Mouse (Mus musculus) heart, postnatal 4 days (tissue): ENCODE measurements around the gene Col6a6. TPM values are rescaled to one million over a fixed set of nuclear protein-coding genes. Genes with fewer than 3 reads are reported as not detected.

Experiments
- DNase-seq: peaks from one replicate; pipeline ENCODE4 v3.0.0; 2021
- total RNA-seq, 2 experiments: library from RNA; stranded (reverse); gene quantifications; 2 replicates each; pipeline ENCODE4 v1.2.3; 2021

Gene Col6a6
- total RNA-seq, 2 experiments from 2014 or later = 16.6 to 18.3 TPM

DNA sequence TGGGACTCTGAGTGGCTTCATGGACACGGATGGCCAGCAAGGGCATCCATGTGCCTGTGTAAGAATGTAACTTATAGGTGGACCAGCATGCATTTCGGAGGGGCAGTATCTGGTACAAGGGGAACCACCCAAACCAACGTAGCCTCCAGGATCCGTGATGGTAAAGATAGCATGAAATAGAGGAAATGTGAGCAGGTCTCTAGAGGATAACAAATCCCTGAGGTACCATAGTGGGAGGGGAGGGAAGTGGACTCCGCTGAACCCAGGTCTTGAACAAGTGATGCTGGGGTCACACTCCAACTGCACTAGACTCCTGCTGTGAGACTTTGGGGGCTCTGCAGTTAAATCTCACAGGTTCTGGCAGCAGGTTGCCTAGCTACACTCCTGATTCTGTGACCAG lies 27.7 kb downstream of the Col6a6 start:
- no peak for DNase-seq

DNA sequence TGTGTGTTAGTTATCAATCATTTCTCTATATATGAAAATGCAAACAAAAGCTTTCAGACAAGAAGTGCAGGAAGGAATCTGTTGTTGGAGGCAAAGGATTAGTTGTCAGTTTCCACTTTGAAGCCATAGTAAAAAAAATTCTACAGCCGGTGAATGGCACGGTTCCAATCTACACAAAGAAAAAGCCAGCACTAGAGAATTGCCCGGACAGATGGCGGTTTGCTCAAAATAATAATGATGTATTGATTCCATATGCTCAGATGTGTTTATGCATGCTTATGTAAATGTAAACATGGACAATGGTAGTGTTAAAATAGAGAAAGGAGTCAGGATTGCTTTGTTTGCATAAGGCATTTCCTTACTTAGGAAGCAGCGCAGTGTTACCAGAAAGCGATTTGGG lies 31.8 kb downstream of the Col6a6 start:
- no peak for DNase-seq

DNA sequence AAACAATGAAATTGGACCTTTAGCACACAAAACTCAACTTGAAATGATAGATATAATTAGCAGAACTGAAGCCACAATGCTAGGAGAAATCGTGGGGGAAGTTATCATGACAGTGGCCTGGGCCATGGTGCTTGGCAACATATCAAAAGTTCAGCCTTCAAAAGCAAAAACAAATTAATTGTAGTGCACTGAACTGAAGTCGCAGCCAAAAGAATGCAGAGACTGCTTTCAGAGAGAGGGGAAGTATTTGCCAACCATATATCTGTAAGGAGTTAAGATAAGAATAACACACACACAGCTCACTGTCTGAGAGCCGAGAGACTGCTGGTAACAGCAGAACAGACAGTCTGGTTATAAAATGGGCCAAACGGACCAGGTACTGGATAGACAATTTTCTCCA lies 33.0 kb downstream of the Col6a6 start:
- no peak for DNase-seq

DNA sequence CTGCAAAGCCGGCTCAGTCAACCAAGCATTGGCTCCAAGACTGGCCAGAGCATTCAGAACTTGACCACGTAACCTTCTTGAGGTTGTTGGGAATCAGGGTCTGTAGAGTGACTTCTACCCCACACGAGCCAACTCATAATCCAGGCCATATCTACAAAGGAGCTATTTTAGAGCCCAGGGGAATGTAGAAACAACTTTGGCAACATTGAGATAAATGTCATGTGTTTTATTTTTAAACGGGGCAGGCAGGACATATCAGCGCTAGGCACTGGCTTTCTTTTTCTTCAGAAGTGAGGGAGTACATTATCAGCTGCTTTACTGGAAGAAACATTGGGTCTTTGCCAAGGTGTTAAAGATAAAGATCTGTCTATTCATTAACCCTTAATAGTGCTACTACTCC lies 36.1 kb downstream of the Col6a6 start:
- no peak for DNase-seq

DNA sequence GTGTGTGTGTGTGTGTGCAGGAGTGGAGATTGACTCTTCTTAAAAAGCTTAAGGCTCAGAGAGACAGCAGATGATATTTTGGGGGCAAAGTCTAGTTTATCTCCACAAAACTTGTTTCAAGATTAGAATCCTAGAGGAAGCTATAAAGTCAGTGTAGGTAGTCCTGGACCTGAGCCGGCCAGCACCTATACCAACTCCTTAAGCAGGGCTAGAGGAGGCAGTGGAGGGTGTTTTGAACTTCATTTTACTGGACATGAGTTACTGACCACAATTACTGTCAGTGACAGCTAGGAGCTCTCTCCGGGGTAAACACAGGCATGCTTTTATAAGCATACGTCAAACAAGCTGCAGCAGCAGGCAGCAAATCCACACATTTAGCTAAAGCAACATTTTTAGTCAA lies 39.8 kb downstream of the Col6a6 start:
- no peak for DNase-seq

DNA sequence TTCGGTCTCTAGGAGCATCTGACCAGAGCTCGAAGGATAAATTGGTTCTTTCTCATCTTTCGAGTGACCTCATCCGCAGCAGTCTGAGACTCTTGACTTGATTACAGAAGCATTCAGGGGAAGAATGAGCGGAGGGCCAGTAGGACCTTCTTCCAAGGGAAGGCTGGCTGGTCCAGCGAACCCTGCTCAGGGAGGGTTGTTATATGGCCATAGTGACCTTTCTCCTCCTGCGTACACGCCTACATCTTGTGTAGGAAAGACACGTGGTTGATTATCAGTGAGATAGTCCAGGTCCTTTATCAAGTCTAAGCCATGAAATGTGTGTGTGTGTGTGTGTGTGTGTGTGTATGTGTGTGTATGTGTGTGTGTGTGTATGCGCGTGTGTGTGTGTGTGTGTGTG lies 40.2 kb downstream of the Col6a6 start:
- DNase-seq = no peak

DNA sequence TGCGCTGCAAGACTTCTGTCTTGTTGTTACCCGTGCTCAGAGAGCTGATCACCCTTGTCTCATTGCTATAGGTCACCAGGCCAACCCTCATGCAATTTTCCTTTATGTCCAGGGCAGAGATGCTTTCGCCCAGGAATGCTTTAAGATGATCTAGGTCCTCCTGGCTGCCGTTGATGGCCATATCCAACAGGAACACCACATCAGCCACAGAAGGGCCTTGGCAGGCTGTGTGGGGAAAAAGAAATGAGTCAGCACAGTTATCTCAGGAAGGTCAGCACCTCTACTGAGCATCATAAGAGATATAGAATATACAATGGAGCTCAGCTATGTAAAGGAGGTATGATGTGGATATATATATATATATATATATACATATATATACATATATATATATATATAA lies 43.9 kb downstream of the Col6a6 start:
- no peak for DNase-seq

DNA sequence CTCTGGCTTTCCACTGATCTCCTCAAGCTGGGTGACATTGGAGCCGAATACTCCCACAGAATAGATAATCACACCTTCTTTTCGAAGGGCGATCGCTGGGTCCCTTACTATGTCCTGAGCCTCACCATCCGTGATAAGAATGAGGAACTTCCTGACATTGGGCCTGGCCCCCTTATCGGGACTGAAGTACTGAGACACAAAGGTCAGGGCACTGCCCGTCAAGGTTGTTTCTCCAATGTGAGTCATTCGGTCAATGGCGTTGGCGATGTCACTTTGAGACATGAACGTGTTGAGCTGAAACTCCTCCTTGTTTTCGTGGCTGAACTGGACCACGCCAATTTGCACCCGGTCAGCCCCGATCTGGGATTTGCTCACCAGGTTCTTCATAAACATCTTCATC lies 47.3 kb downstream of the Col6a6 start:
- no peak for DNase-seq

DNA sequence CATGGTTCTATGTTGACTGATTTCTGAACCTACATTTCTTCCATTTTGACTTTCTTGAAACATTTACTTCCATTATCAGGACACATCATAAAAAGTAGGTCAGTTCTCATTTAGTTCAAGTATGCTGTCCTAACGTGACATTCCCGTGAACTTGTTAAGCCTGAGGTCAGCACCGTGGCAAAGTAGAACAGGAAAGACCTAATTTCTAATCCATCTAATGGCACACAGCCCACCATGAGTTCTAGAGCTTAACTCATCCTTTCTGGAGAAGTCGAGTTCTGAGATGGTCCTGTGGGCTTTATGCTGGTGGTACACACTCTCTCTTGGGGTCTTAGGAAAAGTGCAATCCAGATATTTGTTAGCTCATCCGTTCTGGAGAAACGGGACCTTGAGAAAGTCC lies 49.2 kb downstream of the Col6a6 start:
- no peak for DNase-seq

DNA sequence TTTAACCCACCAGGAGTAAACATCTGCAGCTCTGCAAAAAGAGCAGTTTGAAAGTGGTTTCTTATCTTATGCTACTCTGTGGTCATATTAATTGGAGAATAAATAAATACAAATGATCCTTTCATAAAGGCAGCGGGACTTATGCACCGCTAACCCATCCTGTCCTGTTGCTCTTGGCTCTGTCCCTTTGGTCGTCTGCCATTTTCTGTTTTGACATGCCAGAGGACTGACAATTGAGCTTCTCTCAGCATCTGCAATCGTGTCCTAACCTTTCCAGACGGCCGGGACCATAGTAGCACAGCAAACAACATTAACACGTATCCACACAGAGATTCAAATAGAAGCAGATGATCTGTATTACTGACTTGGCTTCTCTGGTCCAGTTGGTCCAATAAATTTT lies 53.1 kb downstream of the Col6a6 start:
- peak; percentile 74 for DNase-seq

DNA sequence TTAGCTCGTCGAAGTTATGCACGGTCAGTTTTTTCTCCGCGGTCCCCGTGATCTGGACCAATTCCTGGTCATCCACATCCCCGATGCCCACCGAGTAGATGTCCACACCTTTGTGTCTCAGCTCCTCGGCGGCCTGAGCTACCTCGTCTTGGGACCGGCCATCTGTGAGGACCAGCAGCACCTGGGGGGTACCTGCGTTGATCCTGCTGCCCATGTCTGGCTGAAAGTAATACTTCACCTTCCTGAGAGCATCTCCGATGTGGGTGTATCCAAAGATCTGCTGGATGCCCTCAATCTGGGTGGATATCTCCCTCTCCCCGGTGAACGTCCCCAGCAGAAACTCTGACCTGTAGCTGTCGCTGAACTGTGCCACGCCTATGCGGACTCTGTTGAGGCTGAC lies 53.6 kb downstream of the Col6a6 start:
- no peak for DNase-seq

DNA sequence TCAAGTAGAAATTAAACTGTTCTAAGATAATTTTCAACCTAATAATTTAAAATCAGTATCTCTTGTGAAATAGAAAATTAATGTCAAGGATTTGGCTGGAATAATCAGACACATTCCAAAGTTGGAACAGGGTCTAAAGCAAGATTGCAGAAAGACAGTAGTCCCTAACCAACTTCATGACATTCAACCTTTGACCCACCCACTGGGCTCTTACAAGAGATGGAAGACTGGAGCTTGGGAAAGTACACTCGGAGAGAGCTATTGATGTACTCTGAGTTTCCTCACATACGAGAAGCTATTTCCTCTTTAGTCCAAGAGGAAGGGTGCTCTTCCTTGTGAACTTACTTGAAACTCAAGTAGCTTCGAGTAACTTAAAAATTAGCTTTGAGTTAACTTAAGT lies 56.6 kb downstream of the Col6a6 start:
- no peak for DNase-seq

DNA sequence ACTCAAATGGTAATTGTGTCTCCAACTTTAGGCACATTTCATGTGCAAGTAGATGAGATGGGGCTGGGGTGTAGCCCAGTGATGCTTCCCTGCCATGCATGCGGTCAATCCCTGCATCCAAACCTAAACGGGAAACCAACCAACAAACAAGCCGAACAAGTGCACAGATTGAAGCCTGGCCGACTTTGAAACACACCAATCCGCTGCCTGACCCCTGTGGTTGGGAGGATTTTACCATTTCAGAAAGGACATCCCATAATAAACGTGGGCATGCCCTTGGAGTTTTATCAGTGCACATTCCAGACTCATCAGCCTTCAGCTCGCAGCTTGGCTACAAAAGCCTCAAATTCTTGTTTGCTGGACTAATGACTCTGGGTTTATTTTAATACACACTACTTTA lies 57.3 kb downstream of the Col6a6 start:
- DNase-seq = peak; percentile 20

DNA sequence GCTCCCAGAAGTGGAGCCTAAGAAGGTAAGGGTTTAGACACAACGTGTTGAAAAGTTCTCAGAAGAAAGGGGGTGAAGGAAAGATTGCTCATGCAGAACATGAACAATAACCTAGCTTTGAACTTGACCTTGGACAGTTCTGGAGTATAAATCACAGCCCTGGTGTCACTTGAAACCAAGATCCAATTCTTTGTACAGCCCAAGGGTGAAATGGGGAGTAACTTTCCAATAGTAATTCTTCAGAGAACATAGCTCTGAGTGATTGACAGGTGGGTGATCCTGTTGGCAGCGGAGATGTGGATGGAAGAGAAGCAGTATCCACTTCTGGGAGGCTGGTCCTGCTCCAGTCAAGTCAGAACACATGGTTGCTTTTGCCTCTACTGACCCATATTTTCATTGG lies 62.1 kb downstream of the Col6a6 start:
- no peak for DNase-seq

DNA sequence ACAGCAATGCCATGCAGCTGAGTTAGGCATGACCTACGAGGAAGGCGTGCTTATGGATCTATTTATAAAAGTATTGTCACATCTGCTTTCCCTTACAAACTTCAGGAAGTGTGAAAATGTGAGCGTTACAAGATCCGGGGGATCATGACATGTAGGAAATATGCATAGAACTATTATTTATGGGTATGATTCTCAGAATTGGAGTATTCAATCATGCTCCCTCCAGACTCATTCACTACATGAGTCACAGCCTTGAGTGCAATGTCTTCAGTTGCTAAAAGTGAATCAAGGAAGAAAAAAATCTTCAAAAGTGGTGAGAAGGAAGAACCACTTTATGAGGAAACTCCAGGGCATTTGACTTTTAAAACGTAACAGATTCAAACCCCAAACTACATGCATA lies 63.3 kb downstream of the Col6a6 start:
- DNase-seq = no peak

DNA sequence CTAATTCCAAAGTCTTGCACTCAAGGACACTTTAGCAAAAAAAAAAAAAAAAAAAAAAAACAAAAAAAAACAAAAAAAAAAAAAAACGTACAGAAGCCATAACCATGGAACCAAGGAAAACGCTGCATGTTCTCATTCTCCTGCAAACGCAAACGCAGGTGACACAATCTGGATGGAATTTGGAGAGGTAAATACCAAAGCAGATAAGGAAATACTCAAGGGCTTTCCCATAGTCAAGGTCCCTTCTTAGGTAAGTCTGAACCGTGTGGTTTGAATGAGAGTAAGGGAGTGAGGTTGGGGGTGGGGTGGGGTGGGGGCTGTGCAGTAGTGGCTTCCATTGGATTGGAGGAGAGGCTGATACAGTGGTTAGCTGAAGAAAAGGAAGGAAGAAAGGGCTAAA lies 63.8 kb downstream of the Col6a6 start:
- DNase-seq = no peak

DNA sequence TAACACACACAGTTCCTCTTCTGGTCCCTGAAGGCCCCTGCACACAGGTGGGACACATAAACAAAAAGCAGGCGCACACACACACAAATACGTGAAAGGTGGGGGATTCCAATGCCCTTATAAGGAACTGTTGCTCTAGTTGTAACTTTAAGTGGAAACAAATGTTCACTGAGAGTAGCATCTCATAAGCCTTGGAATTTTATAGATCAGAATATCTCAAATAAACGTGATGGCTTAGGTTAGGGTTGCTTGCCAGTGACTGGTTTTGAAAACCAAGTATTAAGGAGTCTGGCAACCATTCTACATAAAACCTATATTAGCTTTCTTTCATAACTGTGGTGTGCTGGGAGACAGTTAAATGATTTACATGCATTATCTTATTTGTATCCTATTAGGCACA lies 64.3 kb downstream of the Col6a6 start:
- no peak for DNase-seq

DNA sequence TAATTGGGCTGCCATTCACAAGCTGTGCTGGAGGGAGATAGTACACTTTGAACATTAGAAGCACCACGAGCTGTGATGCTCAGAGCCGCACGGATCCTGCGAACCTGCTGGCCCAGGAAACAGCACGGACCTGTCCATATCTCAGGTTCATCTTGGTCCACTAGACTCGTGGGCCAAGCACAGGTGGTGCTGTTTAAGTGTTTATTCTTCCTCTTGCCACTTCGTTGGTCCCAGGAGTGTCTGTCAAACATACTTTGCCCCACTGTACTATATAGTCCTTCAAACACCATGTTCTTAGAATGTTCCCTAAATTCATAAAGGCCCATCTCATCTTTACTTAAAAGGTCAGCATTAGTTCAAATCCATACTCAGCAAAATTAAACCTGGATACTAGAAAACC lies 65.7 kb downstream of the Col6a6 start:
- DNase-seq = no peak

DNA sequence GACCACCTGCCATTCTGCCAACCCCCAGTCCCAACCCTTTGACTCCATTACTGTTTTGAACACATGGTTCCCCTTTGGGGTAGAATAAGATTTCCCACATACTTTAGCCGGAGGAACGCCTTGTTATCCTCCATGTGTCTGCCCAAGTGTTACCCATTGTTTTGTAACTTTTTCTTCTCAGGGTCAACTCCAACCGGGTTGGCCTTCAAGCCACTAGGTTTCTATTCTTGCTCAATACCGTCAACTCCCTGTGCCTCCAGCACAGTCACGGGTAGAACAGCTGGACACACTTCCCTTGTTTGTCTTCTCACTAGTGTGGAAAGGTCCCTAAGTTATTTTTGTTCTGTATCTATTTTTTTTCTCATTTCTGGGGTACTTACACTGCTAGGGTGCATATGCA lies 69.1 kb downstream of the Col6a6 start:
- no peak for DNase-seq

DNA sequence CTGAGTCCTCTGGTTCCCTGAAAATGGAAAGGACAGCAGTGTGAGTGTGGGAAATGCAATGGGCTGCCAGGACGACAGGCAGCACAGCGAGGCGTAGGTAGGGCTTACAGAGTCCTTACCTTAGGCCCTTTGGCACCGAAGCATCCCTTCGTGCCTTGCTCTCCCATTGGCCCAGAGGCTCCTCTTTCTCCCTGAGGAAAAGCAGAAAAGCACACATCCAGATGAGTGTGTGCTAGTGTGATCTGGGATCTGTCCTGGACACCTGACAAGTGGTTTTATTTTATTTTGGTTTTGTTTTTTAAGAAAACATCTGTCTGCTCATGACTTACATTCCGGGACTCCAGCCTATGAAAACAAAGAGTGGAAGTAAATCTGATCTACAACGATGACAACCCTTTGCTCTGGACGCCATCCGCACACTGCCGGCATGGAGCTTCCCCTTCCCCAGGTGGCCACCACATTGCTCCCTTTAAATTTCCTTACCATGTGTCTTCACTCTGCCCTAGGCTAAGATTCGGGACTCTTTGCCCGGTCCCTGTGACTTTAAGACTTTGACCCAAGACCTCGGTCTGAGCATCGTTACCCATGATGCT lies 69.7 kb downstream of the Col6a6 start:
- no peak for DNase-seq

DNA sequence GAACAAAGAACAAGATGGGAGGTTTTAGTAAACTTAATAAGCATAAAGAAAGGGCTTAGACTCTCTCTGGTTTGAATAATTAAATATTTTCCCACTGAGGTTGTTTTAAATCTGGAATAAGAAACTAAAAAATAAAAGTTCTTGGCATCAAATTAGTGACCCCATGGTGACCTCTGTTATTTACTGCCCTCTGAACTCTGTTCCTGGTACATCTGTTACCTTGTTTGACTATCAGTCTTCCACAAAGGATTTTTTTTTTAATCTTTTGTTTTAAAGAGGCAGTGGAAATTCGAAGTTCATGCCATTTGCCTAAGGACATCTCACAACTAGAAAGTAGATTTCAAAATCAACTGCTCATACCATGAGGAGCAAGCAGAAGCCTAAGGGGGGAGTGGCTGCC lies 73.7 kb downstream of the Col6a6 start:
- DNase-seq = no peak

DNA sequence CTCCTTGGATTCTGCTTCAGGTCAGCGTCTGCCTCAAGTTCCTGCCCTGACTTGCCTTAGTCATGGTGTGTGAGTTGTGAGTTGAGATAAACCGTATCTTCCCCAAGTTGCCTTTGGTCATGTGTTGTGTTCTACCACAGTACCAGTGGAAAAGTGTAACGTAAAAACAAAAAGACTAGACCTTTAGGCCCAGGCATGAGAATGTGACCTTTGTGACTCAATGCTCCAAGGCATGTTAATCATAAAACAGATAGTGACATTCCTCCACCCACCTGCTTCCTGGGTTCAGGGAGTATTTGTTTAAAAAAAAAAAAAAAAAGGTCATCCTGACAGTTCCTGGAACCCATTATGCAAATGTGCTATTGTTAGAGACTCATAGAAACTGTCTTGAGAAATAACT lies 82.1 kb downstream of the Col6a6 start:
- DNase-seq = no peak

DNA sequence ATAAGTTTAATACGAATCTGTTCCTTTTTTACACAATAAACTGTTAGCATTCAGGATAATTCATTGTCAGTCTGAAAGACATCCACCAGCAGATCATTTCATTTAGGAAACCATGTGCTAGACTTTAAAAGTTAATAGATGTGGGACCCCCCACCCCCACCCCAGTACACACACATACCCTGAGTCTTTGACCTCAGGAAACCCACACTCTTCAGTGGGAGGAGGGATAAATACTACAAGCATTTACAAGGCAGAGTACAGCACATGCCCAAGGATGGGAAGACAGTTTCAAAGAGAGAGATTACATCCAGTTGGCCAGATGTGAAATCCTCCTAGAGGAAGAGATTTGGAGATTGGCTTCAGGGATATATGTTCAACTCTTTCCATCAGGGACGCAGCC lies 87.5 kb downstream of the Col6a6 start:
- DNase-seq = no peak

DNA sequence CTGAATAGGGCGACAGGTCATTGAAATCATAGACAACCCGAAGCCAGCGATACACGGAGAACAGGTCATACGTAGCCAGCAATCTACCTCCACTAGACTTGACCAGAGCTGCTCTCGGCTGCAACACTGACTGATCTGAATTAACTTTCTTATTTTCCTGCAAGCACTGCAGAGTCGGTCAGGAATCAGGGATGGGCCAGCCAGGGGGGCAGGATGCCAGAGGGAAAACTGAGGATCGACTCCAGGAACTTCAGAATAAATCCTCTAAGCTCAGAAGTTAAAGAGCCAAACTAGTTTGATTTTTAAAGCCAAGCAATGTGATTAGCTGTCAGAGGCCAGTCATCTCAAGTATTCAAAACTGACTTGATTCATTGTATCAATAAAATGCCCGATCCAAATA lies 88.5 kb downstream of the Col6a6 start:
- peak; percentile 17 for DNase-seq

DNA sequence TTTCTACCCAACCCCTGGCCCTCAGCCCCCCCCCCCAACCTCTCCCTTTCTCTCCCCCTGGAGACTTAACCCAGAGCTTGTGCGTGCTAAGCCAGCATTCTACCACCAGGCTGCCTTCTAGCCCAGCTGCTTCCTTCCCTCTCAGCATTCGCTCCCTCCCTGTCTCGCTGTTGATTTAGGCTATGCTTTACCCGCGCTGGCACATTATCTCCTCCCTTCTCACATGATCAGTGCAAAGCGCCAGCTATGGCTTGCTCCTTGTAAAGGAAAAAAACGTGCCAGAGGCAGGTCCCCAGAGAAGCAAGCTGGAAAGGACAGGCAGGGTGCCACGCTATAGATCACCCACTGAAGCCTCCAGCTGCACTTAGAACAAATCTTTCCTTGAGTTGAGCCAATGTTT lies 90.5 kb downstream of the Col6a6 start:
- DNase-seq = peak; percentile 52

DNA sequence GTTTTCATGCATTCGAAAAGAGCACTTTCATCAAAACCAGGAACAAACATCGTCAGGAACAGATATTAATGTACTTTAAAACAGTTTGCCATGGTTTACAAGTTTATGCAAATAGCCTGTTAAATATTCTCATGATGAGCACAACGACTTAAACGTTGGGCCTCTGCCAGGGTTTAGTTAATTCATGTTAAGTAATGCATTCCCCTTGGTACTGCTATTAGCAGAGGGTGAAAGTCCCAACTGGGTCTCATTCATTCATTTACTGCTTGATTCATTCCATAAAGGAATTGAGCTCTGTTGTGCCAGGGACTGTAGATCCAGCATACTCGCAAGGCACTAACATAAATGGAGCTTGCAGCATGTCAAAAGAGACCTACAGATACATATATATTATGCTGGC lies 92.8 kb downstream of the Col6a6 start:
- no peak for DNase-seq
